Mouse (Mus musculus): ENCODE data around the gene Stoml3. TPM values are rescaled to one million over a fixed set of nuclear protein-coding genes. Genes with fewer than 3 reads are reported as not detected.

Stoml3 gene
- polyA plus RNA-seq, 1 experiment from 2014 or later: not detected

GRCm38 (mm10) chr3:53513096-53513495, 24.6 kb downstream of the Stoml3 start:
- no peak overlapping the region for H3K4me2 ChIP-seq (replicated peaks; ENCODE audit: low read depth)
- no peaks in the 10 kb centered on the region for H3K9me3 ChIP-seq (ENCODE audit: control insufficient read depth, low read length)
- DNase-seq (ENCODE audit: low spot score) (no peak), ATAC-seq (ENCODE audit: low FRiP score, low TSS enrichment) (no peak)
- no peaks in the 10 kb centered on the region for H3K27me3 ChIP-seq (ENCODE audit: control insufficient read depth, insufficient read depth, low read length)
- H3K4me1 ChIP-seq (replicated peaks; ENCODE audit: control insufficient read depth, insufficient read depth): no peaks in the 10 kb centered on the region
- TF ChIP-seq EP300 (optimal IDR thresholded peaks at IDR 0.05) (no peak), CTCF (IDR thresholded peaks at IDR 0.05; ENCODE audit: low read depth) (no peak)
- 0 out of 2 replicates have a peak, but pooled peaks cover 4% of the 10 kb centered on the region for H3K36me3 ChIP-seq (ENCODE audit: control insufficient read depth, insufficient read depth, low read length)
- 47% methylated on average over 5 of the region's 5 CpGs for whole genome bisulfite sequencing
- H3K9ac ChIP-seq (ENCODE audit: low read length): no peak overlapping the region
- no peak overlapping the region for H3K27ac ChIP-seq (replicated peaks)
- H3K4me3 ChIP-seq (ENCODE audit: low read depth, low read length): no peak overlapping the region

GRCm38 (mm10) chr3:53514221-53515065, 26.0 kb downstream of the Stoml3 start:
- ATAC-seq (ENCODE audit: low FRiP score, low TSS enrichment): no peak
- no peak overlapping the region for H3K27ac ChIP-seq (replicated peaks)
- H3K9me3 ChIP-seq (ENCODE audit: control insufficient read depth, low read length): no peaks in the 10 kb centered on the region
- H3K36me3 ChIP-seq (ENCODE audit: control insufficient read depth, insufficient read depth, low read length): 0 out of 2 replicates have a peak, but pooled peaks cover 7% of the 10 kb centered on the region
- H3K27me3 ChIP-seq (ENCODE audit: control insufficient read depth, insufficient read depth, low read length): no peaks in the 10 kb centered on the region
- H3K4me2 ChIP-seq (replicated peaks; ENCODE audit: low read depth): no peak overlapping the region
- 80% methylated on average over 4 of the region's 4 CpGs for WGBS
- no peak for DNase-seq (ENCODE audit: low spot score)
- no peak overlapping the region for H3K9ac ChIP-seq (ENCODE audit: low read length)
- no peaks in the 10 kb centered on the region for H3K4me1 ChIP-seq (replicated peaks; ENCODE audit: control insufficient read depth, insufficient read depth)
- H3K4me3 ChIP-seq (ENCODE audit: low read depth, low read length): no peak overlapping the region
- no peak for TF ChIP-seq CTCF (IDR thresholded peaks at IDR 0.05; ENCODE audit: low read depth)
- no peak for TF ChIP-seq EP300 (optimal IDR thresholded peaks at IDR 0.05)

- ATAC-seq (ENCODE audit: low FRiP score, low TSS enrichment) (no peak), DNase-seq (ENCODE audit: low spot score) (no peak)
- no peak for TF ChIP-seq EP300 (optimal IDR thresholded peaks at IDR 0.05)
- TF ChIP-seq CTCF (IDR thresholded peaks at IDR 0.05; ENCODE audit: low read depth): no peak
- no peak overlapping the region for H3K27ac ChIP-seq (replicated peaks)
- no peak overlapping the region for H3K9ac ChIP-seq (ENCODE audit: low read length)
- H3K27me3 ChIP-seq (ENCODE audit: control insufficient read depth, insufficient read depth, low read length): no peaks in the 10 kb centered on the region
- H3K4me3 ChIP-seq (ENCODE audit: low read depth, low read length): no peak overlapping the region
- no peak overlapping the region for H3K4me2 ChIP-seq (replicated peaks; ENCODE audit: low read depth)
- no peaks in the 10 kb centered on the region for H3K9me3 ChIP-seq (ENCODE audit: control insufficient read depth, low read length)
- 0 out of 2 replicates have a peak, but pooled peaks cover 3% of the 10 kb centered on the region for H3K36me3 ChIP-seq (ENCODE audit: control insufficient read depth, insufficient read depth, low read length)
- no peaks in the 10 kb centered on the region for H3K4me1 ChIP-seq (replicated peaks; ENCODE audit: control insufficient read depth, insufficient read depth)
- WGBS: 88% methylated on average over 10 of the region's 10 CpGs
These were observed 34.3 kb downstream of the Stoml3 start for GRCm38 (mm10) chr3:53522794-53523193.

GRCm38 (mm10) chr3:53525737-53526136, 37.3 kb downstream of the Stoml3 start:
- 5% methylated on average over 21 of the region's 21 CpGs for WGBS
- TF ChIP-seq EP300 (optimal IDR thresholded peaks at IDR 0.05) (no peak), CTCF (IDR thresholded peaks at IDR 0.05; ENCODE audit: low read depth) (peak; percentile 89)
- Histone ChIP-seq H3K9me3 (ENCODE audit: control insufficient read depth, low read length) (no peaks in the 10 kb centered on the region), H3K4me3 (ENCODE audit: low read depth, low read length) (peak overlapping the region; percentile 32), H3K27ac (replicated peaks) (no peak overlapping the region), H3K27me3 (ENCODE audit: control insufficient read depth, insufficient read depth, low read length) (no peaks in the 10 kb centered on the region), H3K36me3 (ENCODE audit: control insufficient read depth, insufficient read depth, low read length) (no peaks in the 10 kb centered on the region), H3K4me2 (replicated peaks; ENCODE audit: low read depth) (peak overlapping the region; percentile 54), H3K9ac (ENCODE audit: low read length) (no peak overlapping the region), H3K4me1 (replicated peaks; ENCODE audit: control insufficient read depth, insufficient read depth) (no peaks in the 10 kb centered on the region)
- ATAC-seq (ENCODE audit: low FRiP score, low TSS enrichment) (0 out of 2 replicates have a peak, but pooled peaks have one; percentile 42), DNase-seq (ENCODE audit: low spot score) (peak; percentile 83)

GRCm38 (mm10) chr3:53530305-53530704, 41.9 kb downstream of the Stoml3 start:
- Histone ChIP-seq H3K9me3 (ENCODE audit: control insufficient read depth, low read length) (no peaks in the 10 kb centered on the region), H3K9ac (ENCODE audit: low read length) (no peak overlapping the region), H3K4me1 (replicated peaks; ENCODE audit: control insufficient read depth, insufficient read depth) (no peaks in the 10 kb centered on the region), H3K4me2 (replicated peaks; ENCODE audit: low read depth) (no peak overlapping the region), H3K36me3 (ENCODE audit: control insufficient read depth, insufficient read depth, low read length) (no peaks in the 10 kb centered on the region), H3K4me3 (ENCODE audit: low read depth, low read length) (no peak overlapping the region), H3K27ac (replicated peaks) (no peak overlapping the region), H3K27me3 (ENCODE audit: control insufficient read depth, insufficient read depth, low read length) (no peaks in the 10 kb centered on the region)
- WGBS: 48% methylated on average over 6 of the region's 6 CpGs
- no peak for TF ChIP-seq CTCF (IDR thresholded peaks at IDR 0.05; ENCODE audit: low read depth)
- TF ChIP-seq EP300 (optimal IDR thresholded peaks at IDR 0.05): no peak
- DNase-seq (ENCODE audit: low spot score) (peak; percentile 60), ATAC-seq (ENCODE audit: low FRiP score, low TSS enrichment) (peak; percentile 72)

- H3K4me3 ChIP-seq (ENCODE audit: low read depth, low read length): no peak overlapping the region
- TF ChIP-seq CTCF (IDR thresholded peaks at IDR 0.05; ENCODE audit: low read depth): no peak
- TF ChIP-seq EP300 (optimal IDR thresholded peaks at IDR 0.05): no peak
- H3K4me1 ChIP-seq (replicated peaks; ENCODE audit: control insufficient read depth, insufficient read depth): no peaks in the 10 kb centered on the region
- H3K27ac ChIP-seq (replicated peaks): no peak overlapping the region
- 0 out of 2 replicates have a peak, but pooled peaks cover 3% of the 10 kb centered on the region for H3K36me3 ChIP-seq (ENCODE audit: control insufficient read depth, insufficient read depth, low read length)
- no peak overlapping the region for H3K9ac ChIP-seq (ENCODE audit: low read length)
- ATAC-seq (ENCODE audit: low FRiP score, low TSS enrichment): no peak
- no peaks in the 10 kb centered on the region for H3K9me3 ChIP-seq (ENCODE audit: control insufficient read depth, low read length)
- no peaks in the 10 kb centered on the region for H3K27me3 ChIP-seq (ENCODE audit: control insufficient read depth, insufficient read depth, low read length)
- no peak overlapping the region for H3K4me2 ChIP-seq (replicated peaks; ENCODE audit: low read depth)
- 81% methylated on average over 6 of the region's 6 CpGs for WGBS
- DNase-seq (ENCODE audit: low spot score): no peak
These were observed 43.6 kb downstream of the Stoml3 start for GRCm38 (mm10) chr3:53532091-53532490.

Data from stomach, postnatal 0 days (tissue).